Mouse (Mus musculus) right cerebral cortex, postnatal 4 days (tissue): ENCODE data around the gene Supt4a.

ENCODE experiments used
- DNase-seq: peaks from one replicate; pipeline ENCODE4 v3.0.0-alpha.2; 2022

Supt4a gene

DNA sequence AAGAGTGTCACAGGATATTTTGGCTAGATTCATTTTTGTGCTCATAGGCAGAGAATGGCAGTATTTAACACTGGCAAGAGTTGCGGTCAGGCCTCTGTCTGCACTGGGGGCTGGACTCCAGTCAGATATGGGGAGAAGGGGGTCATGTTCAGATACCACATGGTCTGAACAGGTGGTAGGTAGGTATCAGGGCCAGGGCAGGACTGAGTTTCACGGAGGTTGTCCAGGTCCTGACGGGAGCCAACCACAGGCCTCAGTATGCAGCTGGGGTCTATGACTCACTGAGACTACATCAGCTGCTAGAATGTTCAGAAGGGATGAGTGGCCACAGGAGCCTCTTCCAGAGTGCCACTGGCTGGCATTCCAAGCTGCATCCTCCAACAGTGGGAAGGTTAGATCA, 35.0 kb downstream of the Supt4a start:
- no peak for DNase-seq

DNA sequence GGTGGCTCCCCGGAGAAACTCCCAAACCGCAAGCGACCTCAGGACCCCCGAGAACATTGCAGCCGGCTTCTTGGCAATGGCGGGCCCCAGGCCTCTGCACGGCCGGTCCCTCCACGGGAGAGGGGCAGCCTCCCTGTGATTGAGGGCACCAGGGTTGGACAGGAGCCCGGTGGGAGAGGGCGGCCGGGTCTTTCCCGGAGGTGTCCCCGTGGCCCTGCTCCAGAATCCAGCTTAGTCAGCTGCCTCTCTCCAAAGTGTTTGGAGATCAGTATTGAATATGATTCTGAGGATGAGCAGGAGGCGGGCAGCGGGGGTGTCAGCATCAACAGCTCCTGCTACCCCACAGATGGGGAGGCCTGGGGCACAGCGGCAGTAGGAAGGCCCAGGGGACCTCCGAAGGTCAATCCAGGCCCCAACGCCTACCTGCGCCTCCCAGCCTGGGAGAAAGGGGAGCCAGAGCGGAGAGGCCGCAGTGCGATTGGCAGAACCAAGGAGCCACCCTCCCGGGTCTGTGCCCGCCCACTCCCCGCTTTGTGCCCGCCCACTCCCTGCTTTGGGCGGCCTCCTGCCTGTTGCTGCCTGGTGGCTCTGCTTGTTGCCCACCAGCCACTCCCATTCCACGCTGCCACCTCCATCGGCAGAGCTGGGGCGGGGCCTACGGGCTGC, 40.9 kb downstream of the Supt4a start:
- DNase-seq: peak; percentile 48

DNA sequence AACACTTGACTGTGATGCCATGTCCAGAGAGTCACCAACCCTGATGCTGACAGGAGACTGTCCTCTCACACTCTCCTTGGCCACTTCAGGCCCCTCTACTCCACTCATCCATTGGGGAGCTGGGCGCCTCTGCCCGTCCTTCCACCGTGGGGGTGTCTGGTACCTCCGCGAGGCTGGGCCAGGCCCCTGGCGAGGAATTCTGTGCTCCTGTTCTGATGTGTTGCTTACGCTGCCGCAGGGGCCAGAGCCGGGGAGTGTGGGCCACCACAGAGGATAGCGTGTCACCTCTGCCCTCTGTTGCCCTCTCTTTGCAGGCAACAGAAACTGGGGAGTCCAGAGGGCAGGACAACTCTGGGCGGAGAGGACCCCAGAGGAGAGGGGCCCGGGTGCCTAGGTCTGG, 41.6 kb downstream of the Supt4a start:
- DNase-seq: no peak

DNA sequence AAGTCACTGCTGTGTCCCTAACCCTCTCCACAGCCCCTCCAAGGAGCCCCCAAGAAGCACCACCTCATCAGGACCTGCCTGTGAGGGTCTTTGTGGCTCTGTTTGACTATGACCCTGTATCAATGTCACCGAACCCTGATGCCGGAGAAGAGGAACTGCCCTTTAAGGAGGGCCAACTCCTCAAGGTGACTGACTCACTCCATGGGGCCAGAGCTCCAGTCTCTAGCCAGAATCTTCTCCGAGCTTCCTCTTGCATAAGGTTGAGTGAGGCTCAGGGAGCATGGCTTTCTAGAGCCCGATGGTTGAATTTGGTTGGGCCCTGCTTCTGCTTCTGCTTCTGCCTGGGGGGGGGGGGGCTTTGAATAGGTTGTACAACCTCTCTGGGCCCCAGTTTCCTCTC, 42.0 kb downstream of the Supt4a start:
- DNase-seq: no peak

DNA sequence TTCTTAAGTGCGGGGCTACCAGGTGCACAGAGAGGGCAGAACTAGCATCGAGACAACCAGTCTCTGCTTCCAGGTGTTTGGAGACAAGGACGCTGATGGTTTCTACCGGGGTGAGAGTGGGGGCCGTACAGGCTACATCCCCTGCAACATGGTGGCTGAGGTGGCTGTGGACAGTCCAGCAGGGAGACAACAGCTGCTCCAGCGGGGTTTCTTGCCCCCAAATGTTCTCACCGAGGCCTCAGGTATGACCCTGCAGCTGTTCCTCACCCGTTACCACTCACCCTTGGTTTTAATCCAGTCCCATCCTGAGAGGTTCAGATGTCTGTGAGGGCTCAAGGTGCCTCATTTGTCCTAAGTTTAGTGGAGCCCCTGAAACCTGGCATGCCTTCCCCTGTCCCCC, 42.8 kb downstream of the Supt4a start:
- DNase-seq: no peak

DNA sequence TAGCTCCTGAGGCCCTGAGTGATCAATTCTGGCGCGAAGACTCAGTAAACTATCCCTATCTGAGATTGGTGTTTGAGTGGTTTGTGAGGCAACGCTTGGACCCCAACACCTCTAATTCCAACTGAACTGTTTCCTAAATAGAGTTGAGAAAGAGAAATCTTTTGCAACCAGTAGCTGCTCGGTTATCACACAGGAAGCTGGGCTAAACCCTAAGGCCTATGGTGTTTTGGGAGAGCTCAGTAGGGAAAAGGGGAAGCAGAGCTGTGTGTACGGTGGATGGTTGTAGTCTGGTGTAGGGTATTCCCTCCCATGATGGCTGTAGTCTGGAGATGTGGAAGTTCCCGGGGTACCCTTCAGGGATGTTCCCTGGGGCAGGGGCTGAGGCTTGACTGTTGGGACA, 52.7 kb downstream of the Supt4a start:
- DNase-seq: no peak
